Mouse (Mus musculus) c-Kit-positive CD71-positive TER-119-positive erythroid progenitor cells, embryonic 14.5 days (primary cell): Measurements from ENCODE around the gene Pde4dip.

Source experiments
- DNase-seq: peaks from one replicate; pipeline ENCODE4 v3.0.0-alpha.2; 2013; ENCODE audit warnings: low spot score

The Pde4dip gene

DNA sequence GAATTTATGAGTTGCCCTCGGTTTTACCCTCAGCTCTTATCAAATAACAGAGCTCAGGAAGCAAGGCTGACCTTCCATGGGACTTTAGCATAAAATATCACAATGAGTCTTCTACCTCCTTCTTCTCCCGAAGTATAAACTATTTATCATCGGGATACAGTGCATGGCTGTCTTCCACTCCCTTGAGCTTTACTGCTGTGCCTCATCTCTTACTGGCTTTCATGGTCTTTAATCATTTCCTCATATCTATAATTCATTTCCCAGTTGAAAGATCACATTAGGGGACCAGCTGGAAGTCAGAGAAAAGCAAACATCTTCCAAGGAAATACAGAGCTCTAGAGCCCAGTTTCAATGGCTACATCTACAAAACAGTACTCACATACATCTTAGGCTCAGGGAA is 239.5 kb downstream of the Pde4dip start:
- DNase-seq = no peak

DNA sequence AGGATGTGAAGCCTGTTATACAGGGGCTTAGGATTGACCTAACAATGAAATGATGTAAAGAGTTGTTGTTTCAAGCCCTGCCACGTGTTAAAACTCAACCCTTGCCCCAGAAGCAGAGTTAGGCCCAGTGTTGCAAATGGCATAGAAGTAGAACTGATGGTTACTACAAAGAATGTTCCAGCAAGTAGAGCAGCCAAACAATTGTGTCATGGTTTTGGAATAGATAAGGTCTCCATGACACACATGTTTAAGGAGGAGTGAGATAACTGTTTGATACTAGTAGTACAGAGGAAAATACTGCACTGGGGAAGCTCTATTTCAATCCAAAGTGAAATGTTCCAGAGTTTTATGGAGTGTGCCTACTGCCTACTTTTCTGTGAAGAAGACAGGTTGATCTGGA is 240.0 kb downstream of the Pde4dip start:
- DNase-seq = no peak

DNA sequence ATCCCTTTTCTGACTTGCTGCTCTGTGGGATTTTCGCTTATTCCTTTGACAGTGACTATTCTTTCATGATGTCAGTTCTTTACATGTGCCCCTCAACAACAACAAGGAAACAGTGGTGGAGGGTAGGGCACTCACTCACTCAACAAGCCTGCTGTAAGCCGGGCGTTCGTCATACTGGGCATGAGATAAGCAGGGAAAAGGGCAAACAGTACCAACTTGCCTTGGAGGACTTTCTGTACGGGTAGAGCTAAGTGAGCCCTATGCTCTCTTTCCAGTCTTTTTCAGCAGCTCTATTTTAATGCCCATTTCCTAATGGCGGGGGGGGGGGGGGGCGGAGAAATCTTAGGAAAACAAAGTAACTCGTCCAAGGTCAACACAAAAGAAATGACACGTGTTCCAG is 246.5 kb downstream of the Pde4dip start:
- DNase-seq = no peak

DNA sequence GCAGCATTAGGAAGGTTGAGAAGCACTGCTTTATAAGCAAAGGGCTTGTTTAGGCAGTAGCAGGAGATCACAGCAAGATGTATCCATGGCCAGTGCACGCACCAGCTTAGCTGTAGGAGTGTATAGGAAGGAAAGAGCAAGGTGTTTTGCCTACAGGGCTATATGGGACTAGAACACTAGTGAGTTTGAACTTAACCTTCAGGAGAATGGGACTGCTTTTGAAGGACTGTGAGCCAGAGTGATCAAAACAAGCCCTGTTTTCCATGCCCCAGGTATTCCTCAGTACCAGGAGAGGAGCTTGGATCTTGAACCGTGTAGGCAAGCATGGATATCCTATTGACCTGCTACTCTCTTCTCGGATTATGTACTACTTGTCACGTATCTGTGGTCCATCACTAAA is 247.1 kb downstream of the Pde4dip start:
- no peak for DNase-seq
